Comparison of ENCODE assay signal across 13 mouse cellular contexts in the genomic region with DNA sequence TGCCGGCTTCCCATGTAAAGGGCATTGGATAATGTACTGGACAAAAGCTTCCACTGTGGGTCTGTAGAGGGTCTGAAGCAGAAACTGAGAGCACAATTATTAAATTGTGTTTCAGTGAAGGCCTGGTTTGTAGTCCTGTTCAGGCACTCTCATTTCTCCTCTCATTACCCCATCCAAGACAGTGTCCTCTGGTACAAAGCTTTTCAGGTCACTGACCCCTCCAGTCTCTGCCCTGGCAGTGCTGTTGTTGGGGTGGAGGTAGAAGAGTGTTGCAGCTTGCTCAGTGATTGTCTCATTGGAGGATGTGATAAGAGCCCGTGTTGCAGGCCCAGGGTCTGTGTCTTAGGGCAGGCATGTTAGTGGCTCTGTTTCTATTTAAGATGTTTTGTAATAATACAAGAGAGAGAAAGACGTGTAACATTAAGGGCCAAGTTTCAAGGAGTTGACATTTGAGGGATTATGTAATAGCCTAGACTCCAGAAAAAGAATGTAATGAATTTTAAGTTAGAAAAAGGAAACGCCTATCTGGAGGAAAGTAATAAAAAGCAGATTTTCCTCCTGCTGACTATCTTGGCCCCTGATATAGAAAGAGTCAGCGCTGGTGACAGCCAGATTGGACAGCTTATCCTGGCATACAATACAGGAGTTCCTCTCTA. TPM values are rescaled to one million over a fixed set of nuclear protein-coding genes. Genes with fewer than 3 reads are reported as not detected.
DNase-seq lines count a peak whose midpoint lies in the region; ATAC-seq and TF ChIP-seq lines count a peak whose summit lies in the region.
"Had no signal": no experiment of that assay in that cellular context is flagged by ENCODE, and none has a peak within 500 bp of the region (broad histone marks: within the 10 kb centered on the region; RNA-seq: fewer than 3 reads in every experiment).

No protein-coding gene starts in this region.

- no peak overlapping the region for H3K4me3 ChIP-seq in kidney, embryonic 15.5 days (replicated peaks)
- no peak overlapping the region for H3K4me3 ChIP-seq in embryonic facial prominence, embryonic 12.5 days
- no peak overlapping the region for H3K4me3 ChIP-seq in heart, embryonic 13.5 days
- no peak overlapping the region for H3K4me3 ChIP-seq in thymus, adult 2 months (ENCODE audit: control insufficient read depth, insufficient read depth, low read length)

- H3K27ac ChIP-seq in kidney, embryonic 15.5 days: no peak overlapping the region
- H3K27ac ChIP-seq in embryonic facial prominence, embryonic 12.5 days: 0 out of 2 replicates have a peak overlapping the region, but pooled peaks have one; percentile 36
- peak overlapping the region; percentile 80 for H3K27ac ChIP-seq in heart, embryonic 13.5 days (replicated peaks)
- H3K27ac ChIP-seq in thymus, adult 2 months (ENCODE audit: control insufficient read depth, insufficient read depth, low read length): no peak overlapping the region

- no peak for TF ChIP-seq CTCF in thymus, adult 2 months (IDR thresholded peaks at IDR 0.05; ENCODE audit: borderline replicate concordance, control insufficient read depth, extremely low read depth, insufficient read depth, low read length, poor library complexity)

- no peaks in the 10 kb centered on the region for H3K36me3 ChIP-seq in kidney, embryonic 15.5 days
- H3K36me3 ChIP-seq in embryonic facial prominence, embryonic 12.5 days: no peaks in the 10 kb centered on the region
- H3K36me3 ChIP-seq in heart, embryonic 13.5 days: no peaks in the 10 kb centered on the region
- no peaks in the 10 kb centered on the region for H3K36me3 ChIP-seq in thymus, adult 2 months (ENCODE audit: control insufficient read depth, insufficient read depth, low read length)

- no peak overlapping the region for H3K4me2 ChIP-seq in kidney, embryonic 15.5 days
- peak overlapping the region; percentile 23 for H3K4me2 ChIP-seq in embryonic facial prominence, embryonic 12.5 days (replicated peaks)
- H3K4me2 ChIP-seq in heart, embryonic 13.5 days: peak overlapping the region; percentile 12; the same call in 1 of the 2 replicates

- no peaks in the 10 kb centered on the region for H3K27me3 ChIP-seq in kidney, embryonic 15.5 days
- no peaks in the 10 kb centered on the region for H3K27me3 ChIP-seq in embryonic facial prominence, embryonic 12.5 days
- H3K27me3 ChIP-seq in heart, embryonic 13.5 days (replicated peaks): no peaks in the 10 kb centered on the region
- H3K27me3 ChIP-seq in thymus, adult 2 months (ENCODE audit: control insufficient read depth, insufficient read depth, low read length): no peaks in the 10 kb centered on the region

- ATAC-seq in kidney, embryonic 15.5 days (replicated peaks; ENCODE audit: low FRiP score): no peak
- ATAC-seq in embryonic facial prominence, embryonic 12.5 days (ENCODE audit: insufficient number of reproducible peaks, insufficient read depth, low FRiP score, low TSS enrichment): no peak
- no peak for ATAC-seq in heart, embryonic 13.5 days (ENCODE audit: extremely low read depth, insufficient number of reproducible peaks, low FRiP score, low TSS enrichment)
- ATAC-seq in monocyte, adult 5-6 weeks (replicated peaks; ENCODE audit: insufficient number of reproducible peaks, low FRiP score, low TSS enrichment, poor library complexity, severe bottlenecking): no peak
- no peak for ATAC-seq in megakaryocyte-erythroid progenitor cell, adult 5-6 weeks (replicated peaks; ENCODE audit: low FRiP score, low TSS enrichment, poor library complexity, severe bottlenecking)

- peak; percentile 17 for DNase-seq in kidney, adult 9 months
- peak; percentile 12 for DNase-seq in lung, postnatal 10 days
- no peak for DNase-seq in thymus, adult 2 months
- DNase-seq: thymus, postnatal 14 days had no signal

- no peak overlapping the region for H3K9ac ChIP-seq in kidney, embryonic 15.5 days
- H3K9ac ChIP-seq in embryonic facial prominence, embryonic 12.5 days: no peak overlapping the region
- peak overlapping the region; percentile 19; the same call in 1 of the 2 replicates for H3K9ac ChIP-seq in heart, embryonic 13.5 days

- no peaks in the 10 kb centered on the region for H3K9me3 ChIP-seq in kidney, embryonic 15.5 days (replicated peaks)
- no peaks in the 10 kb centered on the region for H3K9me3 ChIP-seq in embryonic facial prominence, embryonic 12.5 days
- H3K9me3 ChIP-seq in heart, embryonic 13.5 days: no peaks in the 10 kb centered on the region

- TF ChIP-seq POLR2A in thymus, adult 2 months (IDR thresholded peaks at IDR 0.05; ENCODE audit: control insufficient read depth, extremely low read depth, insufficient read depth, low read length, poor library complexity): no peak

- 65% methylated on average over 5 of the region's 5 CpGs for WGBS in kidney, embryonic 15.5 days
- 20% methylated on average over 5 of the region's 5 CpGs for WGBS in embryonic facial prominence, embryonic 12.5 days
- 27% methylated on average over 5 of the region's 5 CpGs for WGBS in heart, embryonic 13.5 days
- WGBS in thymus, adult 2 months: 92% methylated on average over 5 of the region's 5 CpGs

- H3K4me1 ChIP-seq in kidney, embryonic 15.5 days: peaks cover 19% of the 10 kb centered on the region
- peaks cover 21% of the 10 kb centered on the region for H3K4me1 ChIP-seq in embryonic facial prominence, embryonic 12.5 days
- H3K4me1 ChIP-seq in heart, embryonic 13.5 days: peaks cover 48% of the 10 kb centered on the region
- peaks cover 9% of the 10 kb centered on the region for H3K4me1 ChIP-seq in thymus, adult 2 months (replicated peaks; ENCODE audit: control insufficient read depth, insufficient read depth, low read length)

RNA-seq across cellular contexts. Expression of a gene that starts 2.9 kb away (rescaled TPM):
- 24.1 and 25.0 TPM in 2 replicates for polyA plus RNA-seq in kidney, embryonic 15.5 days (2015; fragmentation: Nextera tagmentation; extraction: Ambion mirVana)
- polyA plus RNA-seq in embryonic facial prominence, embryonic 12.5 days (2016; fragmentation: Nextera tagmentation; extraction: Ambion mirVana): 30.4 and 33.9 TPM in 2 replicates
- polyA plus RNA-seq in heart, embryonic 13.5 days (2015; fragmentation: Nextera tagmentation; extraction: Ambion mirVana): 9.7 and 13.4 TPM in 2 replicates
- 0.38 to 6.1 TPM (median 4.6 TPM) in 3 replicates for total RNA-seq in monocyte, adult 5-6 weeks (2017)
- polyA plus RNA-seq in thymus, adult 2 months (2012; rRNA removed): 2.8 and 3.3 TPM in 2 replicates
- total RNA-seq in megakaryocyte-erythroid progenitor cell, adult 5-6 weeks (2014; fragmentation: Nextera tagmentation): 0.20 TPM in 1 of 2 replicates, not detected in the other
- total RNA-seq in megakaryocyte-erythroid progenitor cell, adult 5-6 weeks (2017): 0.61 TPM in 1 of 2 replicates, not detected in the other

RNA-seq across cellular contexts. Expression of a gene that starts 26.9 kb away (rescaled TPM):
- not detected in 2 replicates for polyA plus RNA-seq in kidney, embryonic 15.5 days (2015; fragmentation: Nextera tagmentation; extraction: Ambion mirVana)
- 0.18 TPM in 1 of 2 replicates, not detected in the other for polyA plus RNA-seq in embryonic facial prominence, embryonic 12.5 days (2016; fragmentation: Nextera tagmentation; extraction: Ambion mirVana)
- not detected in 2 replicates for polyA plus RNA-seq in heart, embryonic 13.5 days (2015; fragmentation: Nextera tagmentation; extraction: Ambion mirVana)
- not detected in 3 replicates for total RNA-seq in monocyte, adult 5-6 weeks (2017)
- not detected in 2 replicates for polyA plus RNA-seq in thymus, adult 2 months (2012; rRNA removed)
- not detected in 2 replicates for total RNA-seq in megakaryocyte-erythroid progenitor cell, adult 5-6 weeks (2014; fragmentation: Nextera tagmentation)
- not detected in 2 replicates for total RNA-seq in megakaryocyte-erythroid progenitor cell, adult 5-6 weeks (2017)
- total RNA-seq: adrenal gland, postnatal 36 days; ES-E14 had no signal
- polyA plus RNA-seq: cortical plate, adult 2 months; gonadal fat pad, adult 2 months had no signal

RNA-seq across cellular contexts. Expression of a gene that starts 38.2 kb away (rescaled TPM):
- not detected in 2 replicates for polyA plus RNA-seq in kidney, embryonic 15.5 days (2015; fragmentation: Nextera tagmentation; extraction: Ambion mirVana)
- polyA plus RNA-seq in embryonic facial prominence, embryonic 12.5 days (2016; fragmentation: Nextera tagmentation; extraction: Ambion mirVana): 0.08 TPM in 1 of 2 replicates, not detected in the other
- not detected in 2 replicates for polyA plus RNA-seq in heart, embryonic 13.5 days (2015; fragmentation: Nextera tagmentation; extraction: Ambion mirVana)
- total RNA-seq in monocyte, adult 5-6 weeks (2017): not detected in 3 replicates
- 0.01 and 0.11 TPM in 2 replicates for polyA plus RNA-seq in thymus, adult 2 months (2012; rRNA removed)
- total RNA-seq in megakaryocyte-erythroid progenitor cell, adult 5-6 weeks (2014; fragmentation: Nextera tagmentation): not detected in 2 replicates
- total RNA-seq in megakaryocyte-erythroid progenitor cell, adult 5-6 weeks (2017): not detected in 2 replicates
- total RNA-seq: adrenal gland, postnatal 36 days had no signal
- polyA plus RNA-seq: cortical plate, adult 2 months; gonadal fat pad, adult 2 months had no signal

RNA-seq across cellular contexts. Expression of a gene that starts 54.6 kb away (rescaled TPM):
- not detected in 2 replicates for polyA plus RNA-seq in kidney, embryonic 15.5 days (2015; fragmentation: Nextera tagmentation; extraction: Ambion mirVana)
- 0.09 and 0.31 TPM in 2 replicates for polyA plus RNA-seq in embryonic facial prominence, embryonic 12.5 days (2016; fragmentation: Nextera tagmentation; extraction: Ambion mirVana)
- polyA plus RNA-seq in heart, embryonic 13.5 days (2015; fragmentation: Nextera tagmentation; extraction: Ambion mirVana): not detected in 2 replicates
- total RNA-seq in monocyte, adult 5-6 weeks (2017): not detected in 3 replicates
- not detected in 2 replicates for polyA plus RNA-seq in thymus, adult 2 months (2012; rRNA removed)
- not detected in 2 replicates for total RNA-seq in megakaryocyte-erythroid progenitor cell, adult 5-6 weeks (2014; fragmentation: Nextera tagmentation)
- total RNA-seq in megakaryocyte-erythroid progenitor cell, adult 5-6 weeks (2017): not detected in 2 replicates
- total RNA-seq: adrenal gland, postnatal 36 days; ES-E14 had no signal
- polyA plus RNA-seq: cortical plate, adult 2 months; gonadal fat pad, adult 2 months had no signal

Comparison
In these comparisons a context has a peak if more than half of its experiments do, and no peak if none do; other contexts are left out.
1. H3K27ac ChIP-seq: peak in embryonic facial prominence, embryonic 12.5 days (single experiment) and heart, embryonic 13.5 days (single experiment); none in kidney, embryonic 15.5 days (single experiment) and thymus, adult 2 months (single experiment).